11 mouse cellular contexts compared by ENCODE assay signal in the genomic region with DNA sequence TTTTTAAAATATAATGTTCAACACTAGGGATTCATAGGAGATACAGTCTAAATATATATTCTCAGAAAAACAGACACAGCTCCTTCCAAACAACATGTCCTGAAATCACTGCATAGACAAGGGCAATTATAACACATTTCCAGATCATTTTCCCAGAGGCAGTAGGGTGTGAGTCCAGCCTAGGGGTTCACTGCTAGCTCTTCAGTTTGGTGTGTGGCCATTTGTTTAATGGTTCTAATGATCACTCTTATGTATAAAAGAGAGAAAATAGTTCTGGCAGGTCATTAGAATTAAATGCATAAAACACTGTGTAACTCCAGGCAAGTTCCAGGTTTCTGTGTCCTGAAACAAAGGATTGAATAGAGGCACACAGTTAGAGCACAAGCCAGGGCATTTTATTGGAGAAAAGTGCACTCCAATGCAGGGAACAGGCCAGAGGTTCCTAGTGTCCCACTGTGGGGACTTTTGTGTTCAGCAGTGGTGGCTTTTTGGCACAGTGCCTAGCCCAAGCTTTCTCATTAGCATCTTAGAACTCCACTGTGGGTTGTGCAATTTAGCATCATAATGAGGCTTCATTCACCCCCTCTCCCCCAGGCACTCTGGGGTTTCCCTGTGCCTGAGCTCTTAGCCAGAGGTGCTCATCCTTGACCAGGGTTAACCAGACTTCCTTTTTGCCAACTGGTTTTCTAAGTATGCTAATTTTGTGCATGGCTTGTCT. TPM values are rescaled to one million over a fixed set of nuclear protein-coding genes. Genes with fewer than 3 reads are reported as not detected.
DNase-seq lines count a peak whose midpoint lies in the region; ATAC-seq and TF ChIP-seq lines count a peak whose summit lies in the region.
"Had no signal": no experiment of that assay in that cellular context is flagged by ENCODE, and none has a peak within 500 bp of the region (broad histone marks: within the 10 kb centered on the region; RNA-seq: fewer than 3 reads in every experiment).

No protein-coding gene starts in this region.

- DNase-seq in hindbrain, embryonic 11.5 days (ENCODE audit: low spot score): peak; percentile 27
- DNase-seq in hindbrain, embryonic 10.5 days (ENCODE audit: low spot score): no peak
- DNase-seq in cerebellum, postnatal 25 days: peak; percentile 5 to 25
- peak; percentile 16 for DNase-seq in kidney, adult 9 months
- DNase-seq in gastrocnemius, postnatal 36 days: no peak
- no peak for DNase-seq in lung, postnatal 0 days (ENCODE audit: low spot score)

- H3K9ac ChIP-seq in hindbrain, embryonic 11.5 days (ENCODE audit: low read depth, low read length): no peak overlapping the region
- H3K9ac ChIP-seq in midbrain, embryonic 15.5 days: no peak overlapping the region
- no peak overlapping the region for H3K9ac ChIP-seq in lung, postnatal 0 days (replicated peaks; ENCODE audit: low read depth)
- H3K9ac ChIP-seq: stomach, embryonic 15.5 days had no signal

- intact Hi-C loops in gastrocnemius, postnatal 36 days (cut with DNase I): no loop called here

- no peaks in the 10 kb centered on the region for H3K9me3 ChIP-seq in hindbrain, embryonic 11.5 days (ENCODE audit: control insufficient read depth, low read length)
- no peaks in the 10 kb centered on the region for H3K9me3 ChIP-seq in hindbrain, embryonic 10.5 days
- no peaks in the 10 kb centered on the region for H3K9me3 ChIP-seq in midbrain, embryonic 15.5 days
- no peaks in the 10 kb centered on the region for H3K9me3 ChIP-seq in lung, postnatal 0 days (ENCODE audit: low read length)
- H3K9me3 ChIP-seq: stomach, embryonic 15.5 days had no signal

- H3K4me1 ChIP-seq in hindbrain, embryonic 11.5 days (replicated peaks; ENCODE audit: control insufficient read depth, insufficient read depth, low read length): no peaks in the 10 kb centered on the region
- H3K4me1 ChIP-seq in hindbrain, embryonic 10.5 days (replicated peaks): peaks cover 6% of the 10 kb centered on the region
- H3K4me1 ChIP-seq in midbrain, embryonic 15.5 days: no peaks in the 10 kb centered on the region
- H3K4me1 ChIP-seq in lung, postnatal 0 days (ENCODE audit: insufficient read depth, low read depth, low read length): no peaks in the 10 kb centered on the region
- H3K4me1 ChIP-seq: stomach, embryonic 15.5 days had no signal

- H3K4me2 ChIP-seq in hindbrain, embryonic 11.5 days (replicated peaks; ENCODE audit: low read depth, low read length): no peak overlapping the region
- H3K4me2 ChIP-seq in midbrain, embryonic 15.5 days: no peak overlapping the region
- no peak overlapping the region for H3K4me2 ChIP-seq in lung, postnatal 0 days (replicated peaks; ENCODE audit: low read depth, low read length)
- H3K4me2 ChIP-seq: stomach, embryonic 15.5 days had no signal

- no peak overlapping the region for H3K4me3 ChIP-seq in hindbrain, embryonic 11.5 days (ENCODE audit: low read depth, low read length)
- no peak overlapping the region for H3K4me3 ChIP-seq in hindbrain, embryonic 10.5 days
- H3K4me3 ChIP-seq in midbrain, embryonic 15.5 days: no peak overlapping the region
- no peak overlapping the region for H3K4me3 ChIP-seq in lung, postnatal 0 days (ENCODE audit: low read depth, low read length)
- H3K4me3 ChIP-seq: stomach, embryonic 15.5 days had no signal

- TF ChIP-seq EP300 in lung, postnatal 0 days (IDR thresholded peaks at IDR 0.05): no peak

- H3K27me3 ChIP-seq in hindbrain, embryonic 11.5 days (ENCODE audit: control insufficient read depth, insufficient read depth, low read length): no peaks in the 10 kb centered on the region
- no peaks in the 10 kb centered on the region for H3K27me3 ChIP-seq in hindbrain, embryonic 10.5 days (ENCODE audit: insufficient read depth, poor library complexity, severe bottlenecking)
- no peaks in the 10 kb centered on the region for H3K27me3 ChIP-seq in midbrain, embryonic 15.5 days (replicated peaks)
- no peaks in the 10 kb centered on the region for H3K27me3 ChIP-seq in lung, postnatal 0 days (replicated peaks; ENCODE audit: insufficient read depth, low read length)
- H3K27me3 ChIP-seq: stomach, embryonic 15.5 days had no signal

- H3K36me3 ChIP-seq in hindbrain, embryonic 11.5 days (ENCODE audit: control insufficient read depth, insufficient read depth, low read length): no peaks in the 10 kb centered on the region
- H3K36me3 ChIP-seq in hindbrain, embryonic 10.5 days: no peaks in the 10 kb centered on the region
- H3K36me3 ChIP-seq in midbrain, embryonic 15.5 days (replicated peaks): no peaks in the 10 kb centered on the region
- no peaks in the 10 kb centered on the region for H3K36me3 ChIP-seq in lung, postnatal 0 days (ENCODE audit: insufficient read depth, low read length)
- H3K36me3 ChIP-seq: stomach, embryonic 15.5 days had no signal

- TF ChIP-seq CTCF in lung, postnatal 0 days (IDR thresholded peaks at IDR 0.05): no peak

- peak; percentile 88 for ATAC-seq in hindbrain, embryonic 11.5 days (ENCODE audit: low FRiP score)
- ATAC-seq in midbrain, embryonic 15.5 days (replicated peaks): peak; percentile 94
- ATAC-seq in lung, postnatal 0 days: no peak
- no peak for ATAC-seq in erythroid progenitor cell, adult 5-6 weeks (replicated peaks; ENCODE audit: low FRiP score, poor library complexity, severe bottlenecking)

- H3K27ac ChIP-seq in hindbrain, embryonic 11.5 days (ENCODE audit: low read depth, low read length): no peak overlapping the region
- H3K27ac ChIP-seq in hindbrain, embryonic 10.5 days: no peak overlapping the region
- no peak overlapping the region for H3K27ac ChIP-seq in midbrain, embryonic 15.5 days
- H3K27ac ChIP-seq in lung, postnatal 0 days (ENCODE audit: low read length): no peak overlapping the region
- H3K27ac ChIP-seq: stomach, embryonic 15.5 days had no signal

RNA-seq across cellular contexts. Expression of a gene that starts 10.8 kb away (rescaled TPM):
- not detected in 2 replicates for polyA plus RNA-seq in hindbrain, embryonic 11.5 days (2014; fragmentation: Nextera tagmentation; extraction: Ambion mirVana)
- polyA plus RNA-seq in hindbrain, embryonic 10.5 days (2016; fragmentation: Nextera tagmentation; extraction: Ambion mirVana): not detected in 2 replicates
- polyA plus RNA-seq in midbrain, embryonic 15.5 days (2015; fragmentation: Nextera tagmentation; extraction: Ambion mirVana): not detected in 2 replicates
- not detected for total RNA-seq in gastrocnemius, postnatal 36 days (2021)
- polyA plus RNA-seq in lung, postnatal 0 days (2015; fragmentation: Nextera tagmentation; extraction: Ambion mirVana): not detected in 2 replicates
- total RNA-seq in erythroid progenitor cell, adult 5-6 weeks (2015; ENCODE audit: low replicate concordance): not detected in 2 replicates
- total RNA-seq in erythroid progenitor cell, adult 5-6 weeks (2017; ENCODE audit: low replicate concordance): not detected in 2 replicates
- polyA plus RNA-seq: C2C12; lung, embryonic 16.5 days; stomach, embryonic 15.5 days had no signal

RNA-seq across cellular contexts. Expression of a gene that starts 11.0 kb away (rescaled TPM):
- polyA plus RNA-seq in hindbrain, embryonic 11.5 days (2014; fragmentation: Nextera tagmentation; extraction: Ambion mirVana): not detected in 2 replicates
- not detected in 2 replicates for polyA plus RNA-seq in hindbrain, embryonic 10.5 days (2016; fragmentation: Nextera tagmentation; extraction: Ambion mirVana)
- polyA plus RNA-seq in midbrain, embryonic 15.5 days (2015; fragmentation: Nextera tagmentation; extraction: Ambion mirVana): not detected in 2 replicates
- total RNA-seq in gastrocnemius, postnatal 36 days (2021): not detected
- polyA plus RNA-seq in lung, postnatal 0 days (2015; fragmentation: Nextera tagmentation; extraction: Ambion mirVana): 0.43 and 0.48 TPM in 2 replicates
- total RNA-seq in erythroid progenitor cell, adult 5-6 weeks (2015; ENCODE audit: low replicate concordance): not detected in 2 replicates
- total RNA-seq in erythroid progenitor cell, adult 5-6 weeks (2017; ENCODE audit: low replicate concordance): not detected in 2 replicates

RNA-seq across cellular contexts. Expression of a gene that starts 57.3 kb away (rescaled TPM):
- not detected in 2 replicates for polyA plus RNA-seq in hindbrain, embryonic 11.5 days (2014; fragmentation: Nextera tagmentation; extraction: Ambion mirVana)
- polyA plus RNA-seq in hindbrain, embryonic 10.5 days (2016; fragmentation: Nextera tagmentation; extraction: Ambion mirVana): not detected in 2 replicates
- not detected in 2 replicates for polyA plus RNA-seq in midbrain, embryonic 15.5 days (2015; fragmentation: Nextera tagmentation; extraction: Ambion mirVana)
- not detected for total RNA-seq in gastrocnemius, postnatal 36 days (2021)
- polyA plus RNA-seq in lung, postnatal 0 days (2015; fragmentation: Nextera tagmentation; extraction: Ambion mirVana): not detected in 2 replicates
- total RNA-seq in erythroid progenitor cell, adult 5-6 weeks (2015; ENCODE audit: low replicate concordance): not detected in 2 replicates
- total RNA-seq in erythroid progenitor cell, adult 5-6 weeks (2017; ENCODE audit: low replicate concordance): not detected in 2 replicates
- polyA plus RNA-seq: C2C12; lung, embryonic 16.5 days; stomach, embryonic 15.5 days had no signal

Comparison
In these comparisons a context has a peak if more than half of its experiments do, and no peak if none do; other contexts are left out.
1. DNase-seq: peak in hindbrain, embryonic 11.5 days (single experiment), cerebellum, postnatal 25 days (2 of 2) and kidney, adult 9 months (single experiment); none in hindbrain, embryonic 10.5 days (single experiment), gastrocnemius, postnatal 36 days (0 of 2) and lung, postnatal 0 days (single experiment).
2. ATAC-seq: peak in hindbrain, embryonic 11.5 days (single experiment) and midbrain, embryonic 15.5 days (single experiment); none in lung, postnatal 0 days (single experiment) and erythroid progenitor cell, adult 5-6 weeks (single experiment).